Mouse (Mus musculus) thymus, postnatal 36 days (tissue): Measurements from ENCODE around the gene Tpst2.

ENCODE experiments used
- DNase-seq, 2 experiments: peaks; one replicate each; pipeline ENCODE4 v3.0.0; 2022; ENCODE audit warnings: mixed read lengths in 2 of 2

Tpst2 gene

GRCm38 (mm10) chr5:112276267-112276873 lies at the start of gene Tpst2:
Tpst2 (plus strand) TSS chr5:112276691.
- DNase-seq = peak; percentile 100

DNA sequence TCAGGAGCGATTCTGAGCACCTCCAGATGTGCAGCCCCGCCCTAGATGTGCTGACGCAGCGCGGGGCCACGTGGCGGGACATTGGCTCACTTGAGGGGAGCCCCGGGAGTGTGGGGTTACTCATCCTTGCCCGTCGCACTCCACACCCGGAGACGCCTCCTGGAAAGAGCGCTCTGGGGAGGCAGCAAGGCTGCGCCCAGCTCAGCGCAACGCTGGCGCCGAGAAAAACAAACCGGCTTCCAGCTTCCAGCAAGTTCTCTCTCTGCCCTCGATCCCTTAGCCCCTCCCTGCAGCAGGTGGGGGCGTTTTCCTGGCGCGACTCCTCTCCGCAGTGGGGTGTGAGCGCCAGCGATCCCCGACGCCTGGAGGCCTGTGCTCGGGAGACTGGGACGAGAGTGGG lies 49.1 kb upstream of the Tpst2 start:
- DNase-seq = no peak

GRCm38 (mm10) chr5:112227898-112228239 lies 48.6 kb upstream of the Tpst2 start:
- DNase-seq = no peak

DNA sequence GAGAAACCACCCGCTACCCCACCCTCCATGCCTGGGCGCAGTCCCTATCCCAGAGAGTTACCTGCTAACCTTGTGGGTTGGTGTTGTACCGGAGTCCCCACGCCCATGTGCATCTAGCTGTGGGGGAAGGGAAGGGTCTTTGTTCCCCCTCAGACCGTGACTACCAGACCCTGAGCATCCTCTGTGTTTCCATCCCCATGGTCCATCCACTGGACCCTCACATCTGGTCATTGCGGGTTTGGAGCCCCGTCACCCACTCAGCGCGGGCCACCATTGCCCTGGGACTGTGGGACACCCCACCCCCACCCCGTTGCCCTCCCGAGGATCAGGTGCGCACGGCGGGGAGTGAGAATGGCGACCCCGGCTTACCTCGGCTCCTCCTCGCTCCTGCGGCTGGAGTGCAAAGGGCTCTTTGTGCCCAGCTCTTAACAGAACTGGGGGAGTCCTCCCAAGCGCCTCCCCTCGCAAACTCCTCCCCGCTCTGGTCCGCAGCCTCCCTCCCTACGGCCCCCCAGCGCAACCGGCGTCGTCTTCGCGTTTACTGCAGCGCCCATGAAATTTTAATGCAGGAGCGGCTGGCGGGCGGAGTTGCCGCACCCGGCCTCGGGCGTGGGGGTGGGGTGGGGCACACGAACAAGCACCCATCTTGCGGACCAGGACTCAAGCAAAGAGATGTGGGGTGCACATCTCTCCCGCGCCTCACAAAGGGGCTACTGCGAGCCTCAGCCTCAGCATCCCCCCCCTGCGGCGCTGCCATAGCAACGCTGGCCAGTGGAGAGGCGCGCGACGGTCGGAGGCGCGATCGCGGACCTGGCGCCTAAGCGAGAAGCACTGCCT lies 48.0 kb upstream of the Tpst2 start:
- DNase-seq = no peak

DNA sequence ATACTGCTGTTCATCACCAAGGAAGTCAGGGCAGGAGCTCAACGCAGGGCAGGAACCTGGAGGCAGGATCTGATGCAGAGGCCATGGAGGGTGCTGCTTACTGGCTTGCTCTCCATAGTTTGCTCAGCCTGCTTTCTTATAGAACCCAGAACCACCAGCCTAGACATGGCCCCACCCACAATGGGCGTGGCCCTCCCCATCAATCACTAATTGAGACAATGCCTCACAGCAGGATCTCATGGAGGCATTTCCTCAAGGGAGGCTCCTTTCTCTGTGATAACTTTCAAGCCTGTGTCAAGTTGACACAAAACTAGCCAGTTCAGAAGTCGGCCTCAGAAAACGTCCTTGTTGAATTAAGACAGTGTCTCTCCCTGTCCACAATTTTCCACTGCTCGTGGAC lies 40.7 kb upstream of the Tpst2 start:
- no peak for DNase-seq

DNA sequence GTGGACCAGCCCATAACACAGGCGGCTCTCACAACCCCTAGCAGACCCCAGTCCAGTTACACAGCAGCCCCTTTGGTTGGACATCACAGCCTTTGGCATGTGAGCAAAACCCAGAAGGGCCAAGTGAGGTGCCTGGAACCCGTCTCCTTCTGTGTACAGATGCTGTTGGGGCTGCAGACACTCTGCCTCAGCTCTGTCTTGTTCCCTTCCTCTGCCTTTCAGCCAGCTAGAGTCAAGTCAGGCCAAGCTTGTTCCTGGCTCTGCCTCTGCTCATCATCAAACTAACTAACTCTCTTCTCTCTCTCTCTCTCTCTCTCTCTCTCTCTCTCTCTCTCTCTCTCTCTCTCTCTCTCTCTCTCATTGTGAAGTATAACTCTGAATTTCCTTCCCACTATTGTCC lies 39.9 kb upstream of the Tpst2 start:
- no peak for DNase-seq

GRCm38 (mm10) chr5:112237439-112237838 lies 39.1 kb upstream of the Tpst2 start:
- peak; percentile 41 to 67 for DNase-seq

DNA sequence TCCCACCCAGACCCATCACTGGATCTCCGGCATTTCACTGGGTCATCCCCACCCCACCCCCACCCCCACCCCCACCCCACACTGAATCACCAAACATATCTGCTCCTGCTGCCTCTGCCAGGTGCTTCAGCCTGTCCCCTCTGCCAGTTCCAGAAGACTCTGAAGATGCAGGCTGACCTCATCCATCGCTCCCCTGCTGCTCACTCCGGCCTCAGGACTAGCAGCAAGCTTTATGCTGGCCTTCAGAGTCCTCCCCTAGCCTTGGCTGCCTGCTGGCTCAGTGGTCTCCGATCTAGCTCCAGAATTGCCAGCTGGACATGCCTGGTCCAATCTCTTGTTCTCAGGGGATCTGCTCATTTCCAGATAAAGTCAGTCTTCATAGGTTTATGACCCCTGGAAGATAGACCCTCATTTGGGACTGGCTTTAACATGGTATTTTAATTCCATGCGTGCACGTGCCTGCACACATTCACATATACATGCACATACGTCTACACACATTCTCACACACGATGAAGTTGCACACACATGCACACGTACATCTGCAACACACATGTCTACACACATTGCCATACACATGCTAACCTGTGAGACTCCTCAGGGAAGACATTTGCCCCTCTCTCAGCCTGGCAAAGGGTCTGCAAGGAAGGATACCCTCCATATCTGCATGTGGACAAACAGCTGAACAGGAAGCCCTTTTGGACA lies 38.5 kb upstream of the Tpst2 start:
- DNase-seq = no peak

GRCm38 (mm10) chr5:112238781-112239482 lies 37.6 kb upstream of the Tpst2 start:
- DNase-seq = no peak

DNA sequence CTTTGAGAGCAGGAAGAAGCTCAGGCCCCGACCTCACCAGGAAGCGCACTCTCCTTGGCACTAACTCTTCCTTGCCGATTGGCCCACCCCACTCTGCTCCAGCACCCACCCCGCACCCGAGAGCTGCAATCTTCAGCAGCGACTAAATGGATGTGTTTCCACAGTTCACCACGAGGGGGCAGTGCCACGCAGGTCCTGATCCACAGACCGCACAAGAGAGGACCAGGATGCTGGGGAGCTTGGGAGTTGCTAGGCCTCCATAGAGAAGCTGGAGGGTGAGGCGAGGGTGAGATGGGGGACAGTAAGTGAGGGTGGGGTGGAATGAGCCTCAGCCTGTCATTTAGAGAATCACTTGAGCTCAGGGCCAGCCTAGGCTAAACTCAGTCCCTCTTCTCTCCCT lies 35.7 kb upstream of the Tpst2 start:
- peak; percentile 83 to 86 for DNase-seq

- DNase-seq = no peak
These were observed 34.6 kb upstream of the Tpst2 start for GRCm38 (mm10) chr5:112241849-112242248.

DNA sequence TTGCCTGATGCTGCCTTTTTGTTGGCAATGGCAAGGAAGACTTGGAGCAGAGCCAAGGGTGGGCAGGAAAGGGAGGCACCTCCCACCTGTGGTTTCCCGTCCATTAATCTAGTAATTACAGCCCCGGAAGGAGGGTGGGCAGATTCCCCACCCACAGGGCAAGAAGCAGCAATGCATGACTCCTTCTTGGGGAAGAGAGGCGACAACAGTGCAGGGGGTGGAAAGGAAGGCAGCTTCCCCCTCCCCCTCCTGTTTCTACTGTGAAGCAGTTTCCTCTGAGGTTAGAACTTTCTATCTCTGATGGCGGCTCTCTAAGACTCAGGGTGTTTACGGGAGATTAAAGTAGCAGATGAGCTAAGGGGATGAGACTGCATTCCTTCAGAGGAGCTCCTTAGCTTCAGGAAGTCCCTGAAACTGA lies 34.1 kb upstream of the Tpst2 start:
- peak; percentile 17 to 30 for DNase-seq

- no peak for DNase-seq
These were observed 33.5 kb upstream of the Tpst2 start for GRCm38 (mm10) chr5:112243041-112243440.

DNA sequence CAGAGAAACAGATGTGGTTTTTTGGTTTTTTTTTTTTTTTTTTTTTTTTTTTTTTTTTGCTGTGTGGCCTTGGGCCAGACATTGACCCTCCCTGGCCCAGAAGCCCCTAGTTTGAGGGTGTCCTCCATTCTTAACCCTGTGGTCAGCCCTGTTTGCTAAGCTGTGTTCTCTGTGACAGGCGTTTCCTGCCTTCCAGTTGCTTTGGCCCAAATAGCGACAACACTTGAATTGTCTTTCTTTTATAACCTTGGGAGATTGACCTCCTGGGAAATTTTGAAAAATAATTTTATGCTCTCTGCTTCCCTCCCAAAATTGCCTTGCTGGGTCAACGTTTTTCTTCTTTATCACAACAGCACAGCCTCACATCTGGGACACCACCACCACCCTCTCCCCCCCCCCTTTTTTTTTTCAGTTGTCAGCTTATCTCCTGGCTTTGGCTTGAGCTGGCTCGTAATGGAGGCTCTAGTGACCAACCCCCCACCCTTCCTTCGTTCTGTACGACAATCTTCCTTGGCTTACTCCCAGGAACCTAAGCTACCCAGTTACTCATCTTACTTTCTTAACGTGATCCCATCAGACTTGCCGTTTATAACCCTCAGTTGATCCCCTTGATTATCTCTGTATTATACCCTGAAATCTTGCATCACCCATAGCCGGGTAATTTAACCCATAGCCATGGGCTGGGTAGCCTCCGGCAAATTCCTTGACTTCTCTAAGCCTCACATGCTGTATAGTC lies 32.8 kb upstream of the Tpst2 start:
- no peak for DNase-seq

- no peak for DNase-seq
These were observed 32.3 kb upstream of the Tpst2 start for GRCm38 (mm10) chr5:112244275-112244562.

- no peak for DNase-seq
These were observed 31.4 kb upstream of the Tpst2 start for GRCm38 (mm10) chr5:112244890-112245615.

- DNase-seq = no peak
These were observed 29.1 kb upstream of the Tpst2 start for GRCm38 (mm10) chr5:112247399-112247798.

- DNase-seq = no peak
These were observed 27.4 kb upstream of the Tpst2 start for GRCm38 (mm10) chr5:112249106-112249505.

DNA sequence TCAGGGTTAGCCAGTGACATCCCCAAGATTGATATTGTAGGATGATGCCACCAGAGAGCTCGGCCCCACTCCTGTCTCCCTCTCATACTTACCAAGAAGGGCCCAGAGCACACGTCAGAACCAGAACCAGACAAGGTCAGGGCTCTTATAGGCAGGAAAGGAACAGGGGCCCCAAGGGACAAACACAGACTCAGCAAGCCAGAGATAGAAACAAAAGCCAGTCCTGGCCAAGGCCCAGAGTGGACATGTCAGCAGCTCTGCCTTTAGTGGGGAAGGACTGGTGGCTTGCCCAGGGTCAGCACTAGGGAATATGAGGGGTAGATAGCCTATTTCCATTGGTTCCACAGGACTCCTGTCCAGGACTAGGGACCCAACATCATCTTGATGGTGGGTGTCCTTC lies 24.1 kb upstream of the Tpst2 start, which contains the start of gene Cryba4:
Cryba4 (minus strand) TSS at position 119 of the 400 bp plus-strand sequence.
- DNase-seq = no peak

DNA sequence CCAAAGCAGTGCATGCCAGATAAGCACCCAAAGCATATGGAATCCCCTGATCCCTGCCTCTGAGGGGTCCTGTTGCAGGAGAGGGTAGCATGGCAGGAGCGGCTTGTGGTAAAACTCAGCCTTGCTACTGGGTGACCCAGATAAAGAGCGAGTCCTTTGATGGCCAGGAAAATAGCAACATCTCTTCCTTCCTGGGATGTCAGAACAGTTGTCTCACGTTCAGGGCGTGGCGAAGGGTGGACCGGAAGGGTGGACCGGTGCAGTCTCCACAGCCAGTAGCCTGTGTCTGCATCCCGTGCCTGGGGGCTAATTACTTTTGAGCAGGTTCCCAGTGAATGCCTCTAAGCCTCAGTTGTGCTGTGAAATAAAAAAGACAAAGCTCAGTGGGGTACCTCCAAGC lies 23.3 kb upstream of the Tpst2 start:
- no peak for DNase-seq

DNA sequence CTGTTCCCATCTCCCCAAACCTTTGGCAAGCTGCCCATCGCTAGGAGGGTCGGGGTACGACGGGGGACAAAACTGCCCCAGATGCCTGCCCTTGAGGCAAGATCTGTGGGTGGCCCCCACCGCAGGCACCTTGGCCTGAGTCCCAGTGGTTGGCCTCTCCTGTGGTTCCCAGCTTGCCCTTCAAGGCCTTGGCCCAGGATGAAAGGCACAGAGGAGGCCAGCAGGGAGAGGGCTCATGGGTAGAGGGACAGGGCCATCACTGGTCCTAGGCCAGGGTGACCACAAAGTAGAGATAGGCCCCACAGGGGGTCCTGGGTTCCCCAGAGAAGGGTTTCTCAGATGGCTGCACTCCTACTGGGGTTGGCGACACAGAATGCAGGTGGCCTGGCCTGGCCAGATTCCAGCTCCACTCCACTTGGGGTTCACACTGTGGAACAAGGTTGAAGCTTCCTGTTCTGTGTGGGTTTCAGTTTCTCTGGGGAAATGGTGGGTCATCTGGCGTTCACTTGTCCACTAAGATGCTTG lies 22.1 kb upstream of the Tpst2 start:
- no peak for DNase-seq

DNA sequence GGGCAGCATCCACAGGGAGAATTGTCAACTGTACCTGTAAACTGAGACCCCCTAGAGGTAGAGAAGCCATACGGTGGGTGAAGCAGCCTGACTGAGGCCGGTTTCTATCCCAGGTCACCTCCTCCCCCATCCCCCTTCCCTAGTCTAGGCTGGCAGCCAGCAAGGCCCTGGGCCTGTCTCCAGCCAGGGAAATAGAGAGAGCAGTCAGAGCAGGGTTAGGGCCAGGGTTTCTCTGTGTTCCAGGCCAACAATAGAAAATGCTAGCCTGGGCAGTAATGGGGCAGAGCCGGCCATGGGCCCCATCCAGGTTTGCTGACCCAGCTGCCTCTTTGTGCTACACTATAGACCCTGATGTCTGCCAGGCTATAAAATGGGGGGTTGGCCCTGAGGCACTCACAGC lies 21.1 kb upstream of the Tpst2 start, which contains the start of gene Crybb1:
Crybb1 (plus strand) TSS at position 390 of the 400 bp plus-strand sequence.
- no peak for DNase-seq
